Mouse (Mus musculus) heart, embryonic 13.5 days (tissue): ENCODE data around the gene Gipc2. TPM values are rescaled to one million over a fixed set of nuclear protein-coding genes. Genes with fewer than 3 reads are reported as not detected.

ENCODE experiments used
- polyA plus RNA-seq: library from polyadenylated mRNA; unstranded; fragments of >200 nt; fragmentation: Nextera tagmentation; extraction: Ambion mirVana; gene quantifications from 2 replicates; pipeline ENCODE4 v1.2.1, GENCODE M21; 2015

Gipc2 gene
- polyA plus RNA-seq, 1 experiment from 2014 or later = 4.6 TPM

Other genes starting within 250 kb of the Gipc2 start
- gene Dnajb4, start 44.1 kb upstream of the Gipc2 start, polyA plus RNA-seq = 38.3 and 47.6 TPM in 2 replicates
- gene Fubp1, start 44.2 kb upstream of the Gipc2 start, polyA plus RNA-seq = 118 and 128 TPM in 2 replicates
- 192 and 211 TPM in 2 replicates for gene Nexn, start 100.1 kb upstream of the Gipc2 start, polyA plus RNA-seq
- gene Miga1, start 174.2 kb upstream of the Gipc2 start, polyA plus RNA-seq = 10.8 and 12.0 TPM in 2 replicates
- gene Usp33, start 180.2 kb upstream of the Gipc2 start, polyA plus RNA-seq = 25.5 and 28.2 TPM in 2 replicates
- 29.5 and 31.0 TPM in 2 replicates for gene Zzz3, start 229.2 kb upstream of the Gipc2 start, polyA plus RNA-seq